Mouse (Mus musculus): ENCODE results near the gene Map7.

- TF ChIP-seq CTCF (IDR thresholded peaks at IDR 0.05; ENCODE audit: low read depth, low read length) (no peak), POLR2A (IDR thresholded peaks at IDR 0.05; ENCODE audit: extremely low read depth, insufficient read depth, low read length) (no peak)
Measured at GRCm38 (mm10) chr10:20220443-20221071, 72.3 kb downstream of the Map7 start.

Measured in liver, adult 2 months (tissue).